ENCODE assay signal across 8 mouse cellular contexts in genomic region chr17:29381472-29381871, GRCm38 (mm10). TPM values are rescaled to one million over a fixed set of nuclear protein-coding genes. Genes with fewer than 3 reads are reported as not detected.
DNase-seq lines count a peak whose midpoint lies in the region; ATAC-seq and TF ChIP-seq lines count a peak whose summit lies in the region.

No protein-coding gene starts in this region.

- DNase-seq in left cerebral cortex, adult 18-20 months (ENCODE audit: low spot score in 2 of 2), result peak; percentile 37 to 59
- no peak for DNase-seq in left cerebral cortex, adult 8-10 months (ENCODE audit: low spot score in 2 of 2)
- DNase-seq in adrenal gland, adult 18-20 months (ENCODE audit: low spot score in 2 of 2), result peak; percentile 75 to 76
- peak; percentile 64 for DNase-seq in embryo, embryonic 11.5 days (ENCODE audit: low read depth, low spot score)
- peak; percentile 78 for DNase-seq in kidney, postnatal 14 days
- peak; percentile 73 to 74 for DNase-seq in spleen, adult 2 months (ENCODE audit: low read depth in 1 of 2, low spot score in 2 of 2)

- TF ChIP-seq CTCF in spleen, adult 2 months (IDR thresholded peaks at IDR 0.05; ENCODE audit: extremely low read depth, insufficient read depth, insufficient read length, insufficient replicate concordance), result peak; percentile 77; the same call in 1 of the 2 replicates

- peaks cover 9% of the 10 kb centered on the region for H3K4me1 ChIP-seq in heart, embryonic 12.5 days (replicated peaks)
- H3K4me1 ChIP-seq in lung, embryonic 16.5 days (replicated peaks; ENCODE audit: control insufficient read depth, insufficient read depth, low read length), result no peaks in the 10 kb centered on the region
- H3K4me1 ChIP-seq in spleen, adult 2 months (ENCODE audit: control insufficient read depth, insufficient read depth, insufficient read length), result no peaks in the 10 kb centered on the region

- no peaks in the 10 kb centered on the region for H3K27me3 ChIP-seq in heart, embryonic 12.5 days (replicated peaks)
- H3K27me3 ChIP-seq in lung, embryonic 16.5 days (ENCODE audit: control insufficient read depth, insufficient read depth, low read depth, low read length), result no peaks in the 10 kb centered on the region
- no peaks in the 10 kb centered on the region for H3K27me3 ChIP-seq in spleen, adult 2 months (ENCODE audit: control insufficient read depth, insufficient read depth, low read length)

- H3K4me3 ChIP-seq in heart, embryonic 12.5 days, result no peak overlapping the region
- no peak overlapping the region for H3K4me3 ChIP-seq in lung, embryonic 16.5 days (ENCODE audit: low read length)
- H3K4me3 ChIP-seq in spleen, adult 2 months (ENCODE audit: extremely low read depth, insufficient read depth, insufficient read length), result no peak overlapping the region

- 12% methylated on average over 7 of the region's 7 CpGs for WGBS in heart, embryonic 12.5 days
- WGBS in lung, embryonic 16.5 days, result 20% methylated on average over 7 of the region's 7 CpGs
- 7% methylated on average over 7 of the region's 7 CpGs for WGBS in spleen, adult 2 months

- no peak overlapping the region for H3K9ac ChIP-seq in heart, embryonic 12.5 days
- no peak overlapping the region for H3K9ac ChIP-seq in lung, embryonic 16.5 days (ENCODE audit: low read length)

- no peaks in the 10 kb centered on the region for H3K36me3 ChIP-seq in heart, embryonic 12.5 days
- no peaks in the 10 kb centered on the region for H3K36me3 ChIP-seq in lung, embryonic 16.5 days (ENCODE audit: control insufficient read depth, insufficient read depth, low read length)
- peaks cover 5% of the 10 kb centered on the region; the same call in 1 of the 2 replicates for H3K36me3 ChIP-seq in spleen, adult 2 months (ENCODE audit: control insufficient read depth, insufficient read depth, low read length)

- H3K27ac ChIP-seq in heart, embryonic 12.5 days (ENCODE audit: poor library complexity, severe bottlenecking), result no peak overlapping the region
- H3K27ac ChIP-seq in lung, embryonic 16.5 days (ENCODE audit: low read length), result no peak overlapping the region
- H3K27ac ChIP-seq in spleen, adult 2 months (ENCODE audit: insufficient read depth, low read length), result no peak overlapping the region

- no peak overlapping the region for H3K4me2 ChIP-seq in heart, embryonic 12.5 days
- no peak overlapping the region for H3K4me2 ChIP-seq in lung, embryonic 16.5 days (ENCODE audit: low read depth, low read length)

- no peak for TF ChIP-seq POLR2A in spleen, adult 2 months (IDR thresholded peaks at IDR 0.05; ENCODE audit: low read depth, low read length)

- no peaks in the 10 kb centered on the region for H3K9me3 ChIP-seq in heart, embryonic 12.5 days (replicated peaks)
- H3K9me3 ChIP-seq in lung, embryonic 16.5 days (ENCODE audit: control insufficient read depth, low read length), result no peaks in the 10 kb centered on the region

- ATAC-seq in heart, embryonic 12.5 days (ENCODE audit: insufficient number of reproducible peaks, low FRiP score), result peak; percentile 81
- peak; percentile 88 for ATAC-seq in lung, embryonic 16.5 days (ENCODE audit: low read depth)

RNA-seq across cellular contexts. Expression of gene Fgd2, which starts 20.8 kb away (rescaled TPM):
- 1 to 10 TPM; 5.0 to 6.0 TPM for total RNA-seq in left cerebral cortex, adult 18-20 months (2021)
- total RNA-seq in left cerebral cortex, adult 8-10 months (2022), result 1 to 10 TPM; 7.5 to 7.9 (median 7.6) TPM
- total RNA-seq in adrenal gland, adult 18-20 months (2021), result 1 to 10 TPM; 3.7 to 9.5 TPM
- 2.0 and 2.1 TPM in 2 replicates for polyA plus RNA-seq in heart, embryonic 12.5 days (2016; fragmentation: Nextera tagmentation; extraction: Ambion mirVana)
- polyA plus RNA-seq in lung, embryonic 16.5 days (2015; fragmentation: Nextera tagmentation; extraction: Ambion mirVana), result 21.7 and 24.0 TPM in 2 replicates
- polyA plus RNA-seq in spleen, adult 2 months (2012; rRNA removed), result 268 and 346 TPM in 2 replicates

RNA-seq across cellular contexts. Expression of gene Mtch1, which starts 33.7 kb away (rescaled TPM):
- 100 to 1,000 TPM; 592 to 615 TPM for total RNA-seq in left cerebral cortex, adult 18-20 months (2021)
- 100 to 1,000 TPM; 565 to 601 (median 593) TPM for total RNA-seq in left cerebral cortex, adult 8-10 months (2022)
- 100 to 1,000 TPM; 252 to 293 TPM for total RNA-seq in adrenal gland, adult 18-20 months (2021)
- polyA plus RNA-seq in heart, embryonic 12.5 days (2016; fragmentation: Nextera tagmentation; extraction: Ambion mirVana), result 317 and 330 TPM in 2 replicates
- 208 and 265 TPM in 2 replicates for polyA plus RNA-seq in lung, embryonic 16.5 days (2015; fragmentation: Nextera tagmentation; extraction: Ambion mirVana)
- polyA plus RNA-seq in spleen, adult 2 months (2012; rRNA removed), result 145 and 212 TPM in 2 replicates

Comparison
In these comparisons a context has a peak if more than half of its experiments do, and no peak if none do; other contexts are left out.
1. DNase-seq: peak in left cerebral cortex, adult 18-20 months (2 of 2), adrenal gland, adult 18-20 months (2 of 2), embryo, embryonic 11.5 days (single experiment), kidney, postnatal 14 days (single experiment) and spleen, adult 2 months (2 of 2); none in left cerebral cortex, adult 8-10 months (0 of 2).